Mouse (Mus musculus) MEL (cell line): Measurements from ENCODE around the gene Clstn3. TPM values are rescaled to one million over a fixed set of nuclear protein-coding genes. Genes with fewer than 3 reads are reported as not detected.

Source experiments
- DNase-seq: peaks from one replicate; pipeline ENCODE4 v3.0.0; 2011; ENCODE audit warnings: low read depth, low spot score
- H3K27ac ChIP-seq: 2 replicates; pipeline ENCODE4 v1.5.1; 2012; ENCODE audit warnings: low read depth, mild to moderate bottlenecking, control low read depth, low read length, moderate library complexity; ENCODE audit not compliant: control insufficient read depth
- H3K27me3 ChIP-seq, 2 experiments: fragments of 150-350 bp in 1 of 2; sonication (generic) in 1 of 2; 2 replicates each; pipeline ENCODE4 v1.6.1; 2012; ENCODE audit warnings: low read length in 2 of 2, mild to moderate bottlenecking in 2 of 2, improper control_type of control experiment in 1 of 2, moderate library complexity in 1 of 2; ENCODE audit not compliant: insufficient read depth in 2 of 2, control insufficient read depth in 1 of 2
- H3K36me3 ChIP-seq, 2 experiments: 2 replicates each; pipeline ENCODE4 v1.6.1; 2012 to 2014; ENCODE audit warnings: low read length in 2 of 2, improper control_type of control experiment in 1 of 2, inconsistent platforms in 1 of 2, mild to moderate bottlenecking in 1 of 2; ENCODE audit not compliant: insufficient read depth in 2 of 2, control insufficient read depth in 1 of 2
- H3K4me1 ChIP-seq, 2 experiments: fragments of 150-350 bp in 1 of 2; sonication (generic) in 1 of 2; 2 replicates each; pipeline ENCODE4 v1.6.1; 2012; ENCODE audit warnings: low read length in 2 of 2, improper control_type of control experiment in 1 of 2, mild to moderate bottlenecking in 1 of 2; ENCODE audit not compliant: insufficient read depth in 2 of 2, control insufficient read depth in 1 of 2
- H3K4me3 ChIP-seq, 2 experiments: fragments of 150-350 bp in 1 of 2; sonication (generic) in 1 of 2; 2 replicates each; pipeline ENCODE4 v1.5.1; 2012; ENCODE audit warnings: low read depth in 2 of 2, low read length in 2 of 2, mild to moderate bottlenecking in 2 of 2, moderate library complexity in 2 of 2, control low read depth in 1 of 2, improper control_type of control experiment in 1 of 2; ENCODE audit not compliant: control insufficient read depth in 1 of 2, insufficient read depth in 1 of 2
- H3K79me2 ChIP-seq: 2 replicates; pipeline ENCODE4 v1.6.1; 2012; ENCODE audit warnings: mild to moderate bottlenecking, low read length, moderate library complexity; ENCODE audit not compliant: control insufficient read depth, poor library complexity, insufficient read depth
- H3K9ac ChIP-seq: 2 replicates; pipeline ENCODE4 v1.6.1; 2012; ENCODE audit warnings: low read depth, mild to moderate bottlenecking, control low read depth, low read length, moderate library complexity; ENCODE audit not compliant: control insufficient read depth, poor library complexity, severe bottlenecking
- H3K9me3 ChIP-seq: fragments of 150-350 bp; sonication (generic); replicated peaks from 2 replicates; pipeline ENCODE4 v1.6.1; 2012; ENCODE audit warnings: mild to moderate bottlenecking, low read length, improper control_type of control experiment, moderate library complexity; ENCODE audit not compliant: insufficient read depth
- BHLHE40 ChIP-seq: IDR thresholded peaks from 2 replicates; pipeline ENCODE4 v1.6.1; 2012; ENCODE audit warnings: low read depth, mild to moderate bottlenecking, inconsistent platforms, low read length, improper control_type of control experiment, borderline replicate concordance
- CHD1 ChIP-seq: IDR thresholded peaks from 2 replicates; pipeline ENCODE4 v1.6.1; 2012; ENCODE audit warnings: low read depth, mild to moderate bottlenecking, inconsistent platforms, low read length, improper control_type of control experiment
- CHD2 ChIP-seq: IDR thresholded peaks from 2 replicates; pipeline ENCODE4 v1.6.1; 2011; ENCODE audit warnings: low read length, improper control_type of control experiment
- CTCF ChIP-seq, 3 experiments: IDR thresholded peaks in 2 of 3; conservative IDR thresholded peaks in 1 of 3; 2 replicates each; pipeline ENCODE4 v1.5.1; 2011 to 2012; ENCODE audit warnings: low read length in 3 of 3, low read depth in 2 of 3, mild to moderate bottlenecking in 2 of 3, improper control_type of control experiment in 1 of 3, inconsistent platforms in 1 of 3, mixed read lengths in 1 of 3, moderate library complexity in 1 of 3; ENCODE audit not compliant: control insufficient read depth in 1 of 3, insufficient read depth in 1 of 3, poor library complexity in 1 of 3, severe bottlenecking in 1 of 3
- E2F4 ChIP-seq: IDR thresholded peaks from 2 replicates; pipeline ENCODE4 v1.6.1; 2011; ENCODE audit warnings: low read depth, low read length, improper control_type of control experiment, borderline replicate concordance
- ELF1 ChIP-seq: IDR thresholded peaks from 2 replicates; pipeline ENCODE4 v1.6.1; 2014; ENCODE audit warnings: low read depth, mild to moderate bottlenecking, inconsistent platforms, low read length, improper control_type of control experiment, moderate library complexity
- EP300 ChIP-seq, 2 experiments: IDR thresholded peaks; 2 replicates each; pipeline ENCODE4 v1.6.1; 2011; ENCODE audit warnings: improper control_type of control experiment in 2 of 2, low read length in 2 of 2, low read depth in 1 of 2, mild to moderate bottlenecking in 1 of 2
- ETS1 ChIP-seq: IDR thresholded peaks from 2 replicates; pipeline ENCODE4 v1.6.1; 2012; ENCODE audit warnings: low read depth, mild to moderate bottlenecking, inconsistent platforms, low read length, improper control_type of control experiment, moderate library complexity
- GABPA ChIP-seq: IDR thresholded peaks from 2 replicates; pipeline ENCODE4 v1.6.1; 2012; ENCODE audit warnings: low read depth, mild to moderate bottlenecking, inconsistent platforms, low read length, improper control_type of control experiment, moderate library complexity
- GATA1 ChIP-seq: IDR thresholded peaks from 2 replicates; pipeline ENCODE4 v1.6.1; 2011; ENCODE audit warnings: low read depth, low read length, improper control_type of control experiment
- KAT2A ChIP-seq: conservative IDR thresholded peaks from 2 replicates; pipeline ENCODE4 v1.6.1; 2012; ENCODE audit warnings: low read depth, low read length, improper control_type of control experiment, inconsistent platforms
- MAX ChIP-seq: IDR thresholded peaks from 2 replicates; pipeline ENCODE4 v1.6.1; 2011; ENCODE audit warnings: low read length, improper control_type of control experiment
- MAZ ChIP-seq: IDR thresholded peaks from 2 replicates; pipeline ENCODE4 v1.6.1; 2012; ENCODE audit warnings: low read depth, mild to moderate bottlenecking, inconsistent platforms, low read length, improper control_type of control experiment
- MEF2A ChIP-seq: IDR thresholded peaks from 2 replicates; pipeline ENCODE4 v1.6.1; 2014; ENCODE audit warnings: low read depth, mild to moderate bottlenecking, inconsistent platforms, low read length, improper control_type of control experiment; ENCODE audit not compliant: poor library complexity, insufficient replicate concordance, severe bottlenecking; ENCODE audit errors: extremely low read depth
- MXI1 ChIP-seq: IDR thresholded peaks from 2 replicates; pipeline ENCODE4 v1.6.1; 2011; ENCODE audit warnings: mild to moderate bottlenecking, low read depth, low read length, improper control_type of control experiment
- MYB ChIP-seq: IDR thresholded peaks from 2 replicates; pipeline ENCODE4 v1.6.1; 2011; ENCODE audit warnings: mild to moderate bottlenecking, low read depth, low read length, improper control_type of control experiment
- MYC ChIP-seq: IDR thresholded peaks from 2 replicates; pipeline ENCODE4 v1.6.1; 2011; ENCODE audit warnings: low read depth, mild to moderate bottlenecking, low read length, improper control_type of control experiment, moderate library complexity
- POLR2A ChIP-seq, 2 experiments: IDR thresholded peaks; 2 replicates each; pipeline ENCODE4 v1.6.1; 2011 to 2012; ENCODE audit warnings: low read length in 2 of 2, mild to moderate bottlenecking in 2 of 2, control low read depth in 1 of 2, improper control_type of control experiment in 1 of 2, low read depth in 1 of 2, moderate library complexity in 1 of 2; ENCODE audit not compliant: control insufficient read depth in 1 of 2, insufficient read depth in 1 of 2, poor library complexity in 1 of 2
- POLR2AphosphoS2 ChIP-seq: IDR thresholded peaks from 2 replicates; pipeline ENCODE4 v1.6.1; 2011; ENCODE audit warnings: low read length, improper control_type of control experiment
- SIN3A ChIP-seq: IDR thresholded peaks from 2 replicates; pipeline ENCODE4 v1.6.1; 2012; ENCODE audit warnings: low read length, improper control_type of control experiment, inconsistent platforms
- TAL1 ChIP-seq: IDR thresholded peaks from 2 replicates; pipeline ENCODE4 v1.6.1; 2012; ENCODE audit warnings: mild to moderate bottlenecking, inconsistent platforms, low read length, moderate library complexity, mixed read lengths
- TCF12 ChIP-seq: IDR thresholded peaks from 2 replicates; pipeline ENCODE4 v1.6.1; 2014; ENCODE audit warnings: low read depth, mild to moderate bottlenecking, inconsistent platforms, low read length, improper control_type of control experiment, moderate library complexity
- UBTF ChIP-seq: IDR thresholded peaks from 2 replicates; pipeline ENCODE4 v1.6.1; 2012; ENCODE audit warnings: low read depth, mild to moderate bottlenecking, inconsistent platforms, low read length, improper control_type of control experiment, moderate library complexity, borderline replicate concordance; ENCODE audit not compliant: insufficient read depth
- USF1 ChIP-seq: IDR thresholded peaks from 2 replicates; pipeline ENCODE4 v1.6.1; 2014; ENCODE audit warnings: low read depth, mild to moderate bottlenecking, inconsistent platforms, low read length, improper control_type of control experiment, moderate library complexity
- USF2 ChIP-seq, 2 experiments: IDR thresholded peaks; 2 replicates each; pipeline ENCODE4 v1.6.1; 2011 to 2012; ENCODE audit warnings: improper control_type of control experiment in 2 of 2, low read length in 2 of 2, borderline replicate concordance in 1 of 2, inconsistent platforms in 1 of 2, low read depth in 1 of 2, mild to moderate bottlenecking in 1 of 2; ENCODE audit not compliant: insufficient read depth in 1 of 2
- ZKSCAN1 ChIP-seq: IDR thresholded peaks from 2 replicates; pipeline ENCODE4 v1.6.1; 2012; ENCODE audit warnings: low read depth, mild to moderate bottlenecking, inconsistent platforms, low read length, improper control_type of control experiment, moderate library complexity
- ZNF384 ChIP-seq: IDR thresholded peaks from 2 replicates; pipeline ENCODE4 v1.6.1; 2012; ENCODE audit warnings: low read depth, mild to moderate bottlenecking, inconsistent platforms, low read length, improper control_type of control experiment
- polyA plus RNA-seq, 2 experiments: library from polyadenylated mRNA; stranded (reverse) in 1 of 2; unstranded in 1 of 2; fragments of >175 nt in 1 of 2; fragments of >200 nt in 1 of 2; gene quantifications; 2 replicates each; pipeline versions ENCODE4 v1.2.1 to v1.2.4; 2012; ENCODE audit warnings: low replicate concordance in 2 of 2, low read depth in 1 of 2; ENCODE audit not compliant: insufficient read length in 2 of 2, insufficient read depth in 1 of 2, missing spikeins in 1 of 2
- total RNA-seq: library from RNA; depleted of rRNA; stranded (reverse); fragments of 300-350 nt; gene quantifications from 2 replicates; pipeline ENCODE4 v1.2.3, GENCODE M21; 2012

Clstn3 gene
- total and polyA plus RNA-seq, 3 experiments = 51.3 to 59.8 TPM; not detected in 1

- H3K4me3 ChIP-seq = no peak overlapping the region
- TF ChIP-seq CTCF (IDR thresholded peaks at IDR 0.05 in 2 of 3, conservative IDR thresholded peaks at IDR 0.05 in 1 of 3; ENCODE audit: control insufficient read depth in 1 of 3, insufficient read depth in 1 of 3, low read depth in 2 of 3, low read length in 3 of 3, poor library complexity in 1 of 3, severe bottlenecking in 1 of 3) (no peak), USF2 (IDR thresholded peaks at IDR 0.05; ENCODE audit: borderline replicate concordance in 1 of 2, insufficient read depth in 1 of 2, low read depth in 1 of 2, low read length in 2 of 2) (no peak), CHD2 (no peak), EP300 (IDR thresholded peaks at IDR 0.05; ENCODE audit: low read depth in 1 of 2, low read length in 2 of 2) (no peak), MXI1 (no peak), TCF12 (no peak), ZNF384 (no peak), MYC (no peak), MAZ (no peak), ETS1 (no peak), KAT2A (no peak), MEF2A (no peak), GABPA (no peak), POLR2AphosphoS2 (no peak), ELF1 (no peak), SIN3A (no peak), POLR2A (IDR thresholded peaks at IDR 0.05; ENCODE audit: control insufficient read depth in 1 of 2, insufficient read depth in 1 of 2, low read depth in 1 of 2, low read length in 2 of 2, poor library complexity in 1 of 2) (no peak), MYB (no peak), ZKSCAN1 (no peak)
- no peak for DNase-seq
- no peaks in the 10 kb centered on the region for H3K9me3 ChIP-seq
- no peaks in the 10 kb centered on the region for H3K4me1 ChIP-seq
- peaks cover 5 to 23% of the 10 kb centered on the region in 2 experiments for H3K36me3 ChIP-seq
- H3K27me3 ChIP-seq = no peaks in the 10 kb centered on the region
- peaks cover 2% of the 10 kb centered on the region; the same call in 1 of the 2 replicates for H3K79me2 ChIP-seq
- no peak overlapping the region for H3K9ac ChIP-seq
- no peak overlapping the region for H3K27ac ChIP-seq
Observed at GRCm38 (mm10) chr6:124407180-124407579, 57.4 kb downstream of the Clstn3 start.

DNA sequence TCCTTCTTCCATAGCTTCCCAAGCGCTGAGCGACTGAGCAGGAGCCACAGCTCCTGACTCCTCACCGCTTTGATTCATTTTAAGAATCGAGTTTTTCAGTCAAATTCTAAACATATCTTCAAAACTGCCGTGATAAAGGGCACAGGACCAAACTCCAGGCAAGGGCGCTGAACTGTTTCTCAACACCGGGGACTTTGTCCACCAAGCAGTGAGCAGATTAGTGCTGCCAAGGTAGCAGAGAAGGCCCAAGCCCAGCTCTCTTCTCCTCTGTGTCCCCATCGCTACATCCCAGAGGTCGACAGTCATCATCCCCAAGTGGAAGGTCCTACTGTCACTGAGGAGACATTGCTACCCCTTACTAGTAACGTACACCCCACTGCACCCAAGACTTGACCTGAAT, 58.3 kb downstream of the Clstn3 start:
- H3K9me3 ChIP-seq = no peaks in the 10 kb centered on the region
- peaks cover 5 to 23% of the 10 kb centered on the region in 2 experiments for H3K36me3 ChIP-seq
- no peaks in the 10 kb centered on the region for H3K4me1 ChIP-seq
- H3K4me3 ChIP-seq = no peak overlapping the region
- peaks cover 2% of the 10 kb centered on the region; the same call in 1 of the 2 replicates for H3K79me2 ChIP-seq
- TF ChIP-seq UBTF (no peak), KAT2A (no peak), MAX (no peak), BHLHE40 (no peak), MXI1 (no peak), MAZ (no peak), USF1 (no peak), POLR2A (IDR thresholded peaks at IDR 0.05; ENCODE audit: control insufficient read depth in 1 of 2, insufficient read depth in 1 of 2, low read depth in 1 of 2, low read length in 2 of 2, poor library complexity in 1 of 2) (no peak), ZKSCAN1 (no peak), TCF12 (no peak), TAL1 (no peak), GABPA (no peak), GATA1 (no peak), E2F4 (no peak), ZNF384 (no peak), CHD1 (no peak), MYB (no peak)
- H3K27me3 ChIP-seq = no peaks in the 10 kb centered on the region
- H3K9ac ChIP-seq = no peak overlapping the region
- no peak for DNase-seq
- H3K27ac ChIP-seq = no peak overlapping the region
